Mouse (Mus musculus): ENCODE data around the gene Gpsm3.

DNA sequence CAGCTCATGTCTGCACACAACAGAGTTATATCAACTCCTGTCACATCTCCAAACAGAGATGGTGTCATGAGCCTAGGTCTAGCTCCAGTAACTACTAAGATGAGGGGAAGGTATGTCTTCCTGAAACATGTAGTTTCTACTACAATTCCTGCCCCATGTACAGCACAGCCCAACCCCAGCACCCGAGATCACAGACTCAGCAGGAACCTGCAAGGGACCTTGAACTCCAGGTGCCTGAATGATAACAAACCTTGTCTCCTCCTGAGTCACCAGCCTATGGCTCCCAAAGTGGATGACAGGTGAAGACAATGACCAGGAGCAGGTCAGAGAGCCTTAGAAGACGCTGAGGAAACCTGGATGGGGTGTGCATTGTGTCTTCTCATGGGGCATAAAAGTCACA is 39.8 kb upstream of the Gpsm3 start:
- TF ChIP-seq POLR2A (IDR thresholded peaks at IDR 0.05; ENCODE audit: insufficient read length, low read depth) (no peak), MAX (IDR thresholded peaks at IDR 0.05; ENCODE audit: low read depth) (no peak), MYOD1 (IDR thresholded peaks at IDR 0.05; ENCODE audit: control insufficient read depth in 1 of 3, insufficient read length in 2 of 3, low read depth in 2 of 3) (no peak), TCF12 (IDR thresholded peaks at IDR 0.05; ENCODE audit: insufficient read depth, poor library complexity, severe bottlenecking) (no peak), CEBPB (IDR thresholded peaks at IDR 0.05; ENCODE audit: insufficient read depth, poor library complexity, severe bottlenecking) (no peak)

All from myocyte (in vitro differentiated cells).